Mouse (Mus musculus) right cerebral cortex, postnatal 14 days (tissue): ENCODE results near the gene Kcnab3.
"Not testable (repeated sequence)": the region's sequence is repeated elsewhere in the genome, so short reads cannot be mapped to it uniquely, and the experiment has no call there.

Experiments used
- DNase-seq: peaks from one replicate; pipeline ENCODE4 v3.0.0; 2022

Gene Kcnab3

GRCm38 (mm10) chr11:69325628-69326407, at the start of gene Kcnab3:
Gene Kcnab3, plus strand, starts transcription at chr11:69326258.
- peak; percentile 77 for DNase-seq

GRCm38 (mm10) chr11:69277267-69277666, 48.8 kb upstream of the Kcnab3 start:
- no peak for DNase-seq

GRCm38 (mm10) chr11:69291111-69291510, 34.9 kb upstream of the Kcnab3 start:
- no peak for DNase-seq

GRCm38 (mm10) chr11:69295286-69295685, 30.8 kb upstream of the Kcnab3 start:
- DNase-seq = no peak

GRCm38 (mm10) chr11:69297799-69298198, 28.3 kb upstream of the Kcnab3 start:
- no peak for DNase-seq

- DNase-seq = no peak
Measured at GRCm38 (mm10) chr11:69298231-69298630, 27.8 kb upstream of the Kcnab3 start.

- DNase-seq = no peak
Measured at GRCm38 (mm10) chr11:69302817-69303216, 23.2 kb upstream of the Kcnab3 start.

GRCm38 (mm10) chr11:69305291-69305690, 20.8 kb upstream of the Kcnab3 start:
- no peak for DNase-seq

- no peak for DNase-seq
Measured at GRCm38 (mm10) chr11:69306039-69306438, 20.0 kb upstream of the Kcnab3 start.

- DNase-seq = no peak
Measured at GRCm38 (mm10) chr11:69311266-69311665, 14.8 kb upstream of the Kcnab3 start.

- DNase-seq = no peak
Measured at GRCm38 (mm10) chr11:69316361-69316760, 9.7 kb upstream of the Kcnab3 start.

GRCm38 (mm10) chr11:69318000-69318399, 8.1 kb upstream of the Kcnab3 start:
- not testable (repeated sequence) for DNase-seq

GRCm38 (mm10) chr11:69321580-69321979, 4.5 kb upstream of the Kcnab3 start:
- DNase-seq = no peak

GRCm38 (mm10) chr11:69322010-69322409, 4.0 kb upstream of the Kcnab3 start:
- peak; percentile 62 for DNase-seq

- no peak for DNase-seq
Measured at GRCm38 (mm10) chr11:69322693-69323471, 3.2 kb upstream of the Kcnab3 start.

- DNase-seq = peak; percentile 99
Measured at GRCm38 (mm10) chr11:69323667-69324111, 2.4 kb upstream of the Kcnab3 start, which contains the start of the genes Cntrob and Trappc1. Gene Cntrob, minus strand, starts transcription at chr11:69323775. Gene Trappc1, plus strand, starts transcription at chr11:69323980.

GRCm38 (mm10) chr11:69324749-69325148, 1.3 kb upstream of the Kcnab3 start:
- no peak for DNase-seq

- DNase-seq = peak; percentile 40
Measured at GRCm38 (mm10) chr11:69326408-69327156, 524 bp downstream of the Kcnab3 start.

GRCm38 (mm10) chr11:69327157-69327442, 1.0 kb downstream of the Kcnab3 start:
- DNase-seq = no peak

- no peak for DNase-seq
Measured at GRCm38 (mm10) chr11:69327648-69328047, 1.6 kb downstream of the Kcnab3 start.

GRCm38 (mm10) chr11:69328517-69328916, 2.5 kb downstream of the Kcnab3 start:
- no peak for DNase-seq

- no peak for DNase-seq
Measured at GRCm38 (mm10) chr11:69331152-69331551, 5.1 kb downstream of the Kcnab3 start.

GRCm38 (mm10) chr11:69331929-69332405, 5.9 kb downstream of the Kcnab3 start:
- DNase-seq = peak; percentile 83
